Mouse (Mus musculus) midbrain, embryonic 15.5 days (tissue): ENCODE data around the gene Borcs8. TPM values are rescaled to one million over a fixed set of nuclear protein-coding genes. Genes with fewer than 3 reads are reported as not detected.
A peak's percentile ranks its signal among the peaks of the same experiment; 100 is the strongest.

Experiments used
- ATAC-seq: fragments of 200-750 bp; cut with Nextera tagmentation; replicated peaks from 2 replicates; pipeline ENCODE4 v1.8.0; 2017; ENCODE audit warnings: moderate TSS enrichment
- H3K27ac ChIP-seq: fragments of 300-500 bp; sonication (generic); 2 replicates; pipeline ENCODE4 v1.5.1; 2015; ENCODE audit warnings: mild to moderate bottlenecking, inconsistent platforms
- H3K27me3 ChIP-seq: fragments of 300-500 bp; sonication (generic); replicated peaks from 2 replicates; pipeline ENCODE4 v1.6.1; 2015; ENCODE audit warnings: inconsistent platforms
- H3K36me3 ChIP-seq: fragments of 300-500 bp; sonication (generic); replicated peaks from 2 replicates; pipeline ENCODE4 v1.6.1; 2015; ENCODE audit warnings: inconsistent platforms
- H3K4me1 ChIP-seq: fragments of 300-500 bp; sonication (generic); 2 replicates; pipeline ENCODE4 v1.6.1; 2015; ENCODE audit warnings: inconsistent platforms
- H3K4me2 ChIP-seq: fragments of 300-500 bp; sonication (generic); 2 replicates; pipeline ENCODE4 v1.6.1; 2015; ENCODE audit warnings: inconsistent platforms, mild to moderate bottlenecking, moderate library complexity
- H3K4me3 ChIP-seq: fragments of 300-500 bp; sonication (generic); 2 replicates; pipeline ENCODE4 v1.5.1; 2015; ENCODE audit warnings: mild to moderate bottlenecking, inconsistent platforms
- H3K9ac ChIP-seq: fragments of 300-500 bp; sonication (generic); 2 replicates; pipeline ENCODE4 v1.6.1; 2015; ENCODE audit warnings: mild to moderate bottlenecking, inconsistent platforms
- H3K9me3 ChIP-seq: fragments of 300-500 bp; sonication (generic); 2 replicates; pipeline ENCODE4 v1.6.1; 2016; ENCODE audit warnings: inconsistent platforms
- WGBS: fragments of 180-500 bp; shearing (Covaris S2); methylation state at CpG from one replicate; pipeline ENCODE4 v1.1.7; 2015; ENCODE audit warnings: mixed read lengths; 5-methylcytosine and 5-hydroxymethylcytosine counted together
- polyA plus RNA-seq: library from polyadenylated mRNA; unstranded; fragments of >200 nt; fragmentation: Nextera tagmentation; extraction: Ambion mirVana; gene quantifications from 2 replicates; pipeline ENCODE4 v1.2.1, GENCODE M21; 2015

Gene Borcs8
- 59.1 and 64.8 TPM in 2 replicates for polyA plus RNA-seq

GRCm38 (mm10) chr8:70139026-70139857 lies at the start of gene Borcs8, which contains the start of the genes Rfxank and Mef2b:
Borcs8 (plus strand) TSS chr8:70139499.
Rfxank (minus strand) TSS chr8:70139154.
Mef2b (plus strand) TSS chr8:70139711.
- peak within 1 kb of the TSS; percentile 79 for H3K4me2 ChIP-seq
- peak within 1 kb of the TSS; percentile 86 for H3K9ac ChIP-seq
- under 1% methylated on average over 46 of the region's 46 CpGs for WGBS
- no peaks in the 10 kb centered on the region for H3K27me3 ChIP-seq
- peak; percentile 96 for ATAC-seq
- peaks cover 17% of the 10 kb centered on the region for H3K36me3 ChIP-seq
- peak within 1 kb of the TSS; percentile 85 for H3K27ac ChIP-seq
- no peaks in the 10 kb centered on the region for H3K9me3 ChIP-seq
- peak within 1 kb of the TSS; percentile 74 for H3K4me3 ChIP-seq
- peaks cover 24% of the 10 kb centered on the region for H3K4me1 ChIP-seq

DNA sequence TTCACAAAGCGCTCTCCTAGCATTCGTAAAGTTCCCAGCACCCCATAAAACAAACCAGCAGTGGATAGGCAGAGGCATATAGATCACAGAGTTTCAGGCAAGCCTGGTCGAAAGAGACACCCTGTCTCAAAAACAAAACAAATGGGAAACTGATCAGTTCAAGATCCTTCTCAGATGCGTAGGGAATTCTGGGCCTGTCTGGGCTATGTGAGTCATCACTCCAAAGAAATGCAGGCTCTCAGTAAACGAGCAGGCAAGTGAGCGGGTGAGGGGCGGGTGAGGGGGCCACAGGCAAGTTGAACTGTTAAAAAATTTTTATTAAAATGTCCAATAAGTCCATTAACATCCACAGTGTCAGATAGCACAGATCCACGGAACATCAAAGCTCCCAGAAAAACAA lies 46.5 kb upstream of the Borcs8 start:
- 70% methylated on average over 8 of the region's 8 CpGs for WGBS
- no peak for ATAC-seq
- H3K27me3 ChIP-seq, result peaks cover 12% of the 10 kb centered on the region

DNA sequence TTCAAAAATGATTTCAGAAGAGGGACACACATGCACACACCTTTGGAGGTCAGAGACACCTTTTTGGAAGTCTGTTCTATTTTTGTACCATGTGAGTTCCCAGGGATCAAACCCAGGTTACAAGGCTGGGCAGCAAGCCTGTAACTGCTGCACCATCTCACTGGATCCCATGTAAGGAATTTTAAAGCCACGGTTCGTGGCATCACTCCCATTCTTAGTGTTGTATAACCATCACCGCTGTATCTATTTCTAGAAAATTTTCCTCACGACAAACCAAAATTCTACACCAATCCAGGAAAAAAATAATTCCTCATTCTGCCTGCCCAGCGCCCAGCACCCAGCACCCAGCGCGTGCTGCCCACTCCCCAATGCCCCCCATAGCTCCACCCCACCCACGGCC lies 40.0 kb upstream of the Borcs8 start:
- WGBS, result 72% methylated on average over 8 of the region's 8 CpGs
- Histone ChIP-seq H3K9me3 (no peaks in the 10 kb centered on the region), H3K4me2 (no peak overlapping the region), H3K4me1 (no peaks in the 10 kb centered on the region), H3K27me3 (no peaks in the 10 kb centered on the region), H3K36me3 (peaks cover 87% of the 10 kb centered on the region), H3K9ac (no peak overlapping the region), H3K4me3 (no peak overlapping the region), H3K27ac (no peak overlapping the region)
- no peak for ATAC-seq

More for the DNA sequence above, 46.5 kb upstream of the Borcs8 start:
- H3K4me2 ChIP-seq, result no peak overlapping the region
- no peaks in the 10 kb centered on the region for H3K9me3 ChIP-seq
- no peak overlapping the region for H3K27ac ChIP-seq
- H3K4me1 ChIP-seq, result peaks cover 25% of the 10 kb centered on the region
- H3K9ac ChIP-seq, result no peak overlapping the region
- H3K36me3 ChIP-seq, result peaks cover 35% of the 10 kb centered on the region
- H3K4me3 ChIP-seq, result no peak overlapping the region

DNA sequence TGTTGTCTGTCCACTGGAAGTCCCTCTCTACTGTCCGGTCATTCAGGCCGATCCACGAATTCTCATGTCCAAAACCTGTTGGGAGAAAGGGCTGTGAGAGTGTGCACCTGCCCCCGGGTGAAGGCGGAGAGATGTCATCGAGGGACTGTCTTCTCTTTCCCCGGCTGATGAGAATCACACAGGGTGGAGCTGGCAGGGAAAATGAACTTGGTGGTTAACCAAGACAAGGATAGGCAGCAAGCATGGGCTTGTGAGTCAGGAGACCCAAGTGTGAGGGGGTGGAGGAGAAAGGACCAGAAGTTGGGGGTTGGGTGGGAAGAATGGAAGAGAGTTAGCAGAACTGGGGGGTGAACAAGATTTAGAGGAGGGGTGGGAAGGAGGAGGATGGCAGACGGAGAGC lies 39.1 kb upstream of the Borcs8 start:
- H3K4me1 ChIP-seq, result no peaks in the 10 kb centered on the region
- WGBS, result 85% methylated on average over 8 of the region's 8 CpGs
- H3K27me3 ChIP-seq, result no peaks in the 10 kb centered on the region
- no peak for ATAC-seq
- H3K9me3 ChIP-seq, result no peaks in the 10 kb centered on the region
- H3K36me3 ChIP-seq, result peaks cover 80% of the 10 kb centered on the region
- no peak overlapping the region for H3K27ac ChIP-seq
- no peak overlapping the region for H3K4me3 ChIP-seq
- H3K4me2 ChIP-seq, result no peak overlapping the region
- no peak overlapping the region for H3K9ac ChIP-seq

GRCm38 (mm10) chr8:70104506-70104905 lies 34.8 kb upstream of the Borcs8 start:
- Histone ChIP-seq H3K4me1 (peaks cover 7% of the 10 kb centered on the region; the same call in 1 of the 2 replicates), H3K4me3 (no peak overlapping the region), H3K9ac (no peak overlapping the region), H3K27ac (no peak overlapping the region), H3K4me2 (no peak overlapping the region), H3K36me3 (peaks cover 77% of the 10 kb centered on the region), H3K27me3 (no peaks in the 10 kb centered on the region), H3K9me3 (no peaks in the 10 kb centered on the region)
- WGBS, result 23% methylated on average over 6 of the region's 6 CpGs
- peak; percentile 51 for ATAC-seq

DNA sequence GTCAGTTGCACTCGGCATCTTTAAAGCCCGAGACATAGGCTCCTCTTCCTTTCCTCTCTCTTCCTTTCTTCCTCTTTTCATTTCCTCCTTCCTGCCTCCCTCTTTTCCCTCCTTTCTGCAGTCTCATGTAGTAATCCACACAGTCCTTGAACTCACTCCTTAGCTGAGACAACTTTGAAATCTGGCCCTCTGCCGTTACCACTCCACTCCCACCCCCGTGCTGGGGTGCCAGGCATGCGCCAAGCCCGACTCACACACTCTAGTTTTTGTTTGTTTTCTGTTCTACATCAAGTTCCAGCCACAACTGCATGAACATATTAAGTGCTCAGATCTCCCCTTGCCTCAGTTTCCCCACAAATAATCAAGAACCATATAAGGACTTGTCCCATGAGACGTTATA lies 34.4 kb upstream of the Borcs8 start:
- 75% methylated on average over 7 of the region's 7 CpGs for WGBS
- Histone ChIP-seq H3K4me2 (no peak overlapping the region), H3K9me3 (no peaks in the 10 kb centered on the region), H3K27ac (no peak overlapping the region), H3K36me3 (peaks cover 77% of the 10 kb centered on the region), H3K4me3 (no peak overlapping the region), H3K4me1 (peaks cover 11% of the 10 kb centered on the region; the same call in 1 of the 2 replicates), H3K27me3 (no peaks in the 10 kb centered on the region), H3K9ac (no peak overlapping the region)
- ATAC-seq, result no peak

- no peak overlapping the region for H3K9ac ChIP-seq
- 91% methylated on average over 2 of the region's 2 CpGs for WGBS
- no peak for ATAC-seq
- H3K4me1 ChIP-seq, result peaks cover 40% of the 10 kb centered on the region
- no peaks in the 10 kb centered on the region for H3K9me3 ChIP-seq
- peaks cover 68% of the 10 kb centered on the region for H3K36me3 ChIP-seq
- H3K27me3 ChIP-seq, result 0 out of 2 replicates have a peak, but pooled peaks cover 4% of the 10 kb centered on the region
- H3K4me2 ChIP-seq, result no peak overlapping the region
- H3K27ac ChIP-seq, result no peak overlapping the region
- no peak overlapping the region for H3K4me3 ChIP-seq
Measured at GRCm38 (mm10) chr8:70110451-70110850, 28.8 kb upstream of the Borcs8 start.

DNA sequence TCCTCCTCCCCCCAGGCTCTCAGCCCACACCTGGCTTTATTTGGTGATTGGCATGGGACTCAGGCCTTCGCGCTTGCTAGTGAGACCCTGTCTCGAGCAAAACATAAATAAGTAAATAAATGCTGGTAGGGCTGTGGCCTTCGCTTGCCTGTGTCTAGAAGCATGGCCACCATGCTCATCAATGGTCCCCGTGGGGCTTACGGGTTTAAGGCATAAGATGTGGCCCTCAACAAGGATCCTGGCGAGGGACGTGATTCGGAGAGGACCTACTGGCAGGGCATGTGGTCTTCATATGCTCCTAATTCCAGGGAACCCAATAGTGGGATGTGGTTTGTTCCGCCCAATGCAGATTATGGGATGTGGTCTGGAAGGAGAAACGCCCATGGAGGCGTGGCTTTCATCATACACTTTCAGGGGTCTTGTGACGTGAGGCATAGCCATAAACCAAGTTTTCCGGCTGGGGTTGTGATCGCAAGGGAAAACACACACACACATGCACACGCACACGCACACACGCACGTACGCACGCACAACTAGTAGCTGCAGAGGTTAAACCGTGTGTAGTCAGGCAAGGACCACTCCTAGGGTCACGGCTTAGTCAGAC lies 28.0 kb upstream of the Borcs8 start:
- Histone ChIP-seq H3K27me3 (0 out of 2 replicates have a peak, but pooled peaks cover 4% of the 10 kb centered on the region), H3K9ac (no peak overlapping the region), H3K27ac (no peak overlapping the region), H3K9me3 (no peaks in the 10 kb centered on the region), H3K4me2 (no peak overlapping the region), H3K4me3 (no peak overlapping the region), H3K36me3 (peaks cover 63% of the 10 kb centered on the region), H3K4me1 (peaks cover 40% of the 10 kb centered on the region)
- ATAC-seq, result no peak
- WGBS, result 62% methylated on average over 23 of the region's 23 CpGs

- no peak overlapping the region for H3K27ac ChIP-seq
- H3K4me3 ChIP-seq, result no peak overlapping the region
- H3K36me3 ChIP-seq, result peaks cover 51% of the 10 kb centered on the region
- peak; percentile 26 for ATAC-seq
- peaks cover 50% of the 10 kb centered on the region for H3K4me1 ChIP-seq
- H3K4me2 ChIP-seq, result no peak overlapping the region
- H3K27me3 ChIP-seq, result 0 out of 2 replicates have a peak, but pooled peaks cover 4% of the 10 kb centered on the region
- H3K9ac ChIP-seq, result no peak overlapping the region
- WGBS, result 8% methylated on average over 43 of the region's 43 CpGs
- no peaks in the 10 kb centered on the region for H3K9me3 ChIP-seq
Measured at GRCm38 (mm10) chr8:70112401-70113016, 26.8 kb upstream of the Borcs8 start.

- ATAC-seq, result no peak
- Histone ChIP-seq H3K9ac (no peak overlapping the region), H3K36me3 (peaks cover 33% of the 10 kb centered on the region), H3K4me2 (no peak overlapping the region), H3K4me3 (no peak overlapping the region), H3K9me3 (no peaks in the 10 kb centered on the region), H3K27ac (no peak overlapping the region), H3K27me3 (0 out of 2 replicates have a peak, but pooled peaks cover 4% of the 10 kb centered on the region), H3K4me1 (peaks cover 58% of the 10 kb centered on the region)
- 21% methylated on average over 6 of the region's 6 CpGs for WGBS
Measured at GRCm38 (mm10) chr8:70114488-70114887, 24.8 kb upstream of the Borcs8 start.

DNA sequence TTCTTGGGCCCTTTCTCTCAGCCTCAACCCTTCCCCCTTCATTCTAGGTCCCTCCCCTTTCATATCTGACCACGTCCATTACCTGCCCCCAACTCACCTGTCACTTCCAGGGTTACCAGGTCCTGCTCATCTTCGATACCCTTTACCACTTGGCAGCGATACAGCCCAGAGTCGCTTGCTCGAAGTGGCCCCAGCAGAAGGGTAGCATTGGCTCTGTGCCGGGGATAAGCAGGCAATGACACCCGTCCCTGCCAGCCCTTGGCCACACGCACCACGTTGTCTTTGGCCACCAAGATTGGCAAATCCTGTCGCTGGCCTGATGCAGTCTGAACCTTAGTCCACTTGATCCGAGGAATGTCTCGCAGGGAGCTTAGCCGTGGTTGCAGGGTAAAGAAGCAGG lies 24.4 kb upstream of the Borcs8 start:
- Histone ChIP-seq H3K36me3 (peaks cover 29% of the 10 kb centered on the region), H3K9ac (no peak overlapping the region), H3K4me3 (no peak overlapping the region)

GRCm38 (mm10) chr8:70117611-70118010 lies 21.7 kb upstream of the Borcs8 start:
- no peak for ATAC-seq
- H3K27me3 ChIP-seq, result 0 out of 2 replicates have a peak, but pooled peaks cover 4% of the 10 kb centered on the region
- H3K4me3 ChIP-seq, result peak overlapping the region; percentile 73
- no peaks in the 10 kb centered on the region for H3K9me3 ChIP-seq
- H3K36me3 ChIP-seq, result peaks cover 18% of the 10 kb centered on the region
- peak overlapping the region; percentile 78 for H3K9ac ChIP-seq
- H3K27ac ChIP-seq, result 0 out of 2 replicates have a peak overlapping the region, but pooled peaks have one; percentile 6
- peaks cover 46% of the 10 kb centered on the region for H3K4me1 ChIP-seq
- peak overlapping the region; percentile 77 for H3K4me2 ChIP-seq
- WGBS, result 10% methylated on average over 9 of the region's 9 CpGs

More for the DNA sequence above, 24.4 kb upstream of the Borcs8 start:
- Histone ChIP-seq H3K4me2 (no peak overlapping the region), H3K27me3 (0 out of 2 replicates have a peak, but pooled peaks cover 4% of the 10 kb centered on the region), H3K27ac (no peak overlapping the region), H3K4me1 (peaks cover 54% of the 10 kb centered on the region), H3K9me3 (no peaks in the 10 kb centered on the region)
- ATAC-seq, result no peak
- WGBS, result 70% methylated on average over 13 of the region's 13 CpGs
